ENCODE assay signal across 14 mouse cellular contexts in genomic region chr9:88539546-88540224, GRCm38 (mm10). TPM values are rescaled to one million over a fixed set of nuclear protein-coding genes. Genes with fewer than 3 reads are reported as not detected.
"Had no signal": no experiment of that assay in that cellular context is flagged by ENCODE, and none has a peak within 500 bp of the region (broad histone marks: within the 10 kb centered on the region; RNA-seq: fewer than 3 reads in every experiment).

No protein-coding gene starts in this region.

- H3K9me3 ChIP-seq: kidney, embryonic 15.5 days; limb, embryonic 15.5 days; liver, embryonic 12.5 days; lung, embryonic 15.5 days; midbrain, embryonic 15.5 days; neural tube, embryonic 13.5 days had no signal

- H3K4me3 ChIP-seq: kidney, embryonic 15.5 days; limb, embryonic 15.5 days; liver, embryonic 12.5 days; lung, embryonic 15.5 days; midbrain, embryonic 15.5 days; neural tube, embryonic 13.5 days had no signal

- H3K36me3 ChIP-seq: kidney, embryonic 15.5 days; limb, embryonic 15.5 days; liver, embryonic 12.5 days; lung, embryonic 15.5 days; midbrain, embryonic 15.5 days; neural tube, embryonic 13.5 days had no signal

- DNase-seq: kidney, adult 11 months; kidney, postnatal 14 days; lung, postnatal 14 days; thymus, postnatal 14 days had no signal

- H3K4me2 ChIP-seq: kidney, embryonic 15.5 days; limb, embryonic 15.5 days; liver, embryonic 12.5 days; lung, embryonic 15.5 days; midbrain, embryonic 11.5 days; midbrain, embryonic 15.5 days; neural tube, embryonic 13.5 days had no signal

- H3K9ac ChIP-seq: kidney, embryonic 15.5 days; limb, embryonic 15.5 days; liver, embryonic 12.5 days; lung, embryonic 15.5 days; midbrain, embryonic 15.5 days; neural tube, embryonic 13.5 days had no signal

- H3K27me3 ChIP-seq: kidney, embryonic 15.5 days; limb, embryonic 15.5 days; liver, embryonic 12.5 days; lung, embryonic 15.5 days; midbrain, embryonic 15.5 days; neural tube, embryonic 13.5 days had no signal

- ATAC-seq: liver, embryonic 12.5 days; midbrain, embryonic 15.5 days had no signal

- H3K27ac ChIP-seq: kidney, embryonic 15.5 days; limb, embryonic 15.5 days; liver, embryonic 12.5 days; lung, embryonic 15.5 days; midbrain, embryonic 15.5 days; neural tube, embryonic 13.5 days; stomach, postnatal 0 days had no signal

- H3K4me1 ChIP-seq: kidney, embryonic 15.5 days; limb, embryonic 15.5 days; liver, embryonic 12.5 days; lung, embryonic 15.5 days; midbrain, embryonic 15.5 days; neural tube, embryonic 13.5 days had no signal

RNA-seq across cellular contexts. Expression of gene Trim43a, which starts 41.0 kb away (rescaled TPM):
- polyA plus RNA-seq: large intestine, adult 2 months; limb, embryonic 11.5 days; limb, embryonic 15.5 days; liver, embryonic 12.5 days; midbrain, embryonic 11.5 days had no signal
